Mouse (Mus musculus) left cerebral cortex, postnatal 10 days (tissue): ENCODE measurements at regions not wholly inside any gene's neighbourhood (a gene's known extent, or its start where the extent isn't known, plus 50 kb on each side); places are given as distances from the start of the nearest gene placed in this dataset.

ENCODE experiments used
- DNase-seq, 2 experiments: peaks; one replicate each; pipeline ENCODE4 v3.0.0; 2021 to 2022; ENCODE audit warnings: low spot score in 2 of 2, mixed read lengths in 1 of 2; ENCODE audit errors: extremely low spot score in 1 of 2
- intact Hi-C: fragments of 180-260 bp; cut with DNase I; formaldehyde crosslinking; loops from one replicate; pipeline ENCODE4 v1.15.1; 2025

- intact Hi-C loops, result no loop called here
- peak in 1 of 2 experiments; percentile 21 for DNase-seq
Measured at GRCm38 (mm10) chr10:92162473-92163011, 559.7 kb downstream of the Nedd1 start.

- intact Hi-C loops, result no loop called here
- no peak for DNase-seq
Measured at GRCm38 (mm10) chr10:92161501-92161900, 560.7 kb downstream of the Nedd1 start.

GRCm38 (mm10) chr10:92146263-92146662 lies 576.0 kb downstream of the Nedd1 start:
- intact Hi-C loops, result no loop called here
- no peak for DNase-seq

- intact Hi-C loops, result no loop called here
- DNase-seq, result no peak
Measured at GRCm38 (mm10) chr10:92135521-92135920, 586.7 kb downstream of the Nedd1 start.

GRCm38 (mm10) chr10:92112790-92113189 lies 609.4 kb downstream of the Nedd1 start:
- DNase-seq, result no peak
- intact Hi-C loops, result no loop called here

GRCm38 (mm10) chr10:92106331-92106730 lies 615.9 kb downstream of the Nedd1 start:
- no peak for DNase-seq
- intact Hi-C loops, result no loop called here

- no peak for DNase-seq
- intact Hi-C loops, result no loop called here
Measured at GRCm38 (mm10) chr10:92103887-92104286, 618.3 kb downstream of the Nedd1 start.

GRCm38 (mm10) chr10:92102755-92103154 lies 619.5 kb downstream of the Nedd1 start:
- DNase-seq, result no peak
- intact Hi-C loops, result no loop called here

- intact Hi-C loops, result no loop called here
- no peak for DNase-seq
Measured at GRCm38 (mm10) chr10:92097562-92097961, 624.7 kb downstream of the Nedd1 start.

- DNase-seq, result no peak
- intact Hi-C loops, result no loop called here
Measured at GRCm38 (mm10) chr10:92097081-92097480, 625.1 kb downstream of the Nedd1 start.

GRCm38 (mm10) chr10:92091480-92092395 lies 630.5 kb downstream of the Nedd1 start:
- intact Hi-C loops, result no loop called here
- DNase-seq, result no peak

- intact Hi-C loops, result no loop called here
Measured at GRCm38 (mm10) chr10:92082111-92082510, 640.1 kb downstream of the Nedd1 start.

GRCm38 (mm10) chr10:92081199-92081598 lies 641.0 kb downstream of the Nedd1 start:
- intact Hi-C loops, result no loop called here

More at GRCm38 (mm10) chr10:92082111-92082510, 640.1 kb downstream of the Nedd1 start:
- DNase-seq, result no peak

GRCm38 (mm10) chr10:92079421-92079820 lies 642.8 kb downstream of the Nedd1 start:
- DNase-seq, result no peak

More at GRCm38 (mm10) chr10:92081199-92081598, 641.0 kb downstream of the Nedd1 start:
- no peak for DNase-seq

GRCm38 (mm10) chr10:92077291-92077690 lies 644.9 kb downstream of the Nedd1 start:
- intact Hi-C loops, result no loop called here
- DNase-seq, result no peak

More at GRCm38 (mm10) chr10:92079421-92079820, 642.8 kb downstream of the Nedd1 start:
- intact Hi-C loops, result no loop called here

GRCm38 (mm10) chr10:92076754-92077153 lies 645.5 kb downstream of the Nedd1 start:
- DNase-seq, result no peak
- intact Hi-C loops, result no loop called here

- intact Hi-C loops, result no loop called here
Measured at GRCm38 (mm10) chr10:92075469-92075868, 646.8 kb downstream of the Nedd1 start.

GRCm38 (mm10) chr10:92074698-92075394 lies 647.4 kb downstream of the Nedd1 start:
- no peak for DNase-seq
- intact Hi-C loops, result no loop called here

More at GRCm38 (mm10) chr10:92075469-92075868, 646.8 kb downstream of the Nedd1 start:
- no peak for DNase-seq

- intact Hi-C loops, result no loop called here
Measured at GRCm38 (mm10) chr10:92073873-92074390, 648.3 kb downstream of the Nedd1 start.

More at GRCm38 (mm10) chr10:92073873-92074390, 648.3 kb downstream of the Nedd1 start:
- DNase-seq, result no peak
